Mouse (Mus musculus): Measurements from ENCODE around the gene Pgs1. TPM values are rescaled to one million over a fixed set of nuclear protein-coding genes. Genes with fewer than 3 reads are reported as not detected.

Pgs1 gene
- polyA plus RNA-seq, 1 experiment from 2014 or later, result 43.8 TPM

DNA sequence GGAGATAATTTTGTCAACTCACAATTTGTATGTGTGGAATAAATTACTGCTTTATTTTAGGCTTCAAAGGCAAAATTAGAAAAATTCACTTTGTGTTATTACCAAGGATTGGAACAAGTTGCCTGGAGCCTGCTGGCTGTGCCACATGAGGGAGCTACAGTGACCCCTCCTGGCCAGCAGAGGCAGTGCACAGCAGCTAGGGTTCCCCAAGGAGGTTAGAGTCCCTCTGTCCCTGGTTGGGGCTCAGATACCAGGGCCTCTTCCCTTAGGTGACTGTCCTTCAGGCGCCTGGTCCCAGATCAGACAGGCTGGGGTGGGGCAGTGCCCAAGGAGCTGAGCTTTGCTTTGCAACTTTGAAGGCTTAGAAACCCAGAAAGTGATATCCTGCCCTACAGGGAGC is 35.7 kb downstream of the Pgs1 start:
- Histone ChIP-seq H3K27me3 (ENCODE audit: poor library complexity, severe bottlenecking) (no peaks in the 10 kb centered on the region), H3K4me1 (peaks cover 18% of the 10 kb centered on the region), H3K9me3 (peaks cover 7% of the 10 kb centered on the region; the same call in 1 of the 2 replicates), H3K36me3 (replicated peaks) (peaks cover 96% of the 10 kb centered on the region), H3K4me3 (no peak overlapping the region), H3K27ac (no peak overlapping the region)
- WGBS, result 33% methylated on average over 1 of the region's 1 CpGs
- peak; percentile 61 for DNase-seq (ENCODE audit: extremely low spot score, low spot score)

DNA sequence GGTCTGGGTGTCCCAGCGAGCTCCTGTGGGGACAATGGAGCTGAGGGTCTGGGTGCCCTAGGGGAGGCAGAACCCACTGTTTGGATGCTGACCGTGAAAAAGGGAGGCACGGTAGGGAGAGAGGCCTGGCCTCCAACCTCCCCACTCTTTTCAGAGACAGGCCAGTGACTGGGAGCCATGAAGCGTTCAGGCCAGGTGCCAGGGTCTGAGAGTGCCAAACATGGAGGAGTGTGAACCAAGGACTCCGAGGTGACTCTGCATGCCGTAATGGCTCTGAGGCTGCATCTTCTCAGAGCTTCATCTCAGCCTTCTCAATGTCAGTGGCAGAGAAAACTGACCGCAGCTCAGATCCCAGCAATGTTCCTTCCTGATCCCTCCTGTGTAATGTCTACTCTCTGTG is 37.4 kb downstream of the Pgs1 start:
- Histone ChIP-seq H3K27me3 (ENCODE audit: poor library complexity, severe bottlenecking) (no peaks in the 10 kb centered on the region), H3K36me3 (replicated peaks) (peaks cover 93% of the 10 kb centered on the region), H3K4me3 (no peak overlapping the region), H3K9me3 (no peaks in the 10 kb centered on the region), H3K27ac (no peak overlapping the region), H3K4me1 (peaks cover 18% of the 10 kb centered on the region)
- WGBS, result 97% methylated on average over 7 of the region's 7 CpGs
- no peak for DNase-seq (ENCODE audit: extremely low spot score, low spot score)

DNA sequence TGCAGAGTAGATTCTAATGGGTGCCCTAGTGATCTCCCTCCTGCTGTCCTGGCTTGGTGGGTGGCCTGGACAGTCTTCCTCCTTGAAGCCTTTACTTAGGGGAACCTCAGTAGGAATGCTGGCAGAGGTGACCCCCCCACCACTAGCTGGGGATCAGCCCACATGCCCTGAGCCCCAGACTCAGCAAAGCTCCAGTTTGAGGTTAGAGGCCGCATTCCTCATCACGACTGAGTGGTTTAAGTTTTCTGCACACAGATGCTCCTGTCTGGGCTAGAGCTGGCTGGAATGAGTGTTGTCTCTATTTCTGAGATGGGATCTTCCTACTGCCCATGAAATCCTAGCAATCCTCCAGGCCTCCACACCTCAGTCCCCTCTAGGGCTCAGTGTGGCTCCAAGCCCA is 38.0 kb downstream of the Pgs1 start:
- H3K27me3 ChIP-seq (ENCODE audit: poor library complexity, severe bottlenecking), result no peaks in the 10 kb centered on the region
- H3K4me3 ChIP-seq, result no peak overlapping the region
- peaks cover 18% of the 10 kb centered on the region for H3K4me1 ChIP-seq
- no peak for DNase-seq (ENCODE audit: extremely low spot score, low spot score)
- peaks cover 88% of the 10 kb centered on the region for H3K36me3 ChIP-seq (replicated peaks)
- H3K9me3 ChIP-seq, result no peaks in the 10 kb centered on the region
- peak overlapping the region; percentile 30; the same call in 1 of the 2 replicates for H3K27ac ChIP-seq
- WGBS, result 73% methylated on average over 2 of the region's 2 CpGs

DNA sequence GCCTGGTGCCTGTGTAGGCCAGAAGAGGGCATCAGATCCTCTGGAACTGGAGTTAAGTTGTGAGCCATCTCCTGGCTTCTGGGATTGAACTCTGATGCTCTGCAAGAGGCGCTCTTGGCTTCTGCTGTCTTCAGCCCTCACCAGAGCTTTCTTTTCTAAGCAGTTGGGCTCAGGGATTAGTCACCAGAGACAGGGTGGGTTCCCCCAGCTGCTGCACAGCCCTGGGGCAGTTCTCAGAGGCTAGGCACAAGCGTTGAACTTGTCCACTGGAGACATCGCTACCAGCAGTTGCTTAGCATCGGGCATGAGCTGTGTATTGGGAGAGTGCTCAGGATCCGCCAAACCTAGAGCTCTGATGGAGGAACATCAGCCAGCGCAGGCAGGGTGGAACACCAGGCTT is 43.1 kb downstream of the Pgs1 start:
- WGBS, result 97% methylated on average over 6 of the region's 6 CpGs
- peaks cover 11% of the 10 kb centered on the region; the same call in 1 of the 2 replicates for H3K9me3 ChIP-seq
- peaks cover 68% of the 10 kb centered on the region for H3K36me3 ChIP-seq (replicated peaks)
- H3K27me3 ChIP-seq (ENCODE audit: poor library complexity, severe bottlenecking), result no peaks in the 10 kb centered on the region
- no peak overlapping the region for H3K4me3 ChIP-seq
- DNase-seq (ENCODE audit: extremely low spot score, low spot score), result no peak
- H3K27ac ChIP-seq, result no peak overlapping the region
- H3K4me1 ChIP-seq, result peaks cover 3% of the 10 kb centered on the region; the same call in 1 of the 2 replicates

DNA sequence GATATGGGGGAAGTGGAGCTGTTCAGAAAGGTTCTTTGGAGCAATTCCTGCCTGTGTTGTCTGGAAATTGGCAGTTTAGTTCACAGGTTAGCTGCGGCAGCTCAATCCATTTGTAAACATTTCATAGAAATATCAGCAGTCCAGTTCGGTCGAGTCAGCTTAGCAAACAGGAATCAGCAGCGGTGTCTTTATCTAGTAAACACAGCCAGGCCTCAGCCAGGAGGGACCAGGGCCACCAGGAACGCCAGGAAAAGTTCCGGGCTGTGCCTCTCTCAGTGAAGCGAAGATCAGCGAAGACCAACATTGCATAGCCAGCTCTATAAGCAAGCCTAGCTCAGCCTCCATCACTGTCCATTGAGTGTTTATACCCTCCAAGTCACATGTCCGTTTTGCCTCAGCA is 45.0 kb downstream of the Pgs1 start:
- 94% methylated on average over 9 of the region's 9 CpGs for WGBS
- peaks cover 11% of the 10 kb centered on the region; the same call in 1 of the 2 replicates for H3K9me3 ChIP-seq
- peaks cover 48% of the 10 kb centered on the region for H3K36me3 ChIP-seq (replicated peaks)
- no peaks in the 10 kb centered on the region for H3K27me3 ChIP-seq (ENCODE audit: poor library complexity, severe bottlenecking)
- H3K4me3 ChIP-seq, result no peak overlapping the region
- no peak overlapping the region for H3K27ac ChIP-seq
- no peaks in the 10 kb centered on the region for H3K4me1 ChIP-seq
- DNase-seq (ENCODE audit: extremely low spot score, low spot score), result no peak

DNA sequence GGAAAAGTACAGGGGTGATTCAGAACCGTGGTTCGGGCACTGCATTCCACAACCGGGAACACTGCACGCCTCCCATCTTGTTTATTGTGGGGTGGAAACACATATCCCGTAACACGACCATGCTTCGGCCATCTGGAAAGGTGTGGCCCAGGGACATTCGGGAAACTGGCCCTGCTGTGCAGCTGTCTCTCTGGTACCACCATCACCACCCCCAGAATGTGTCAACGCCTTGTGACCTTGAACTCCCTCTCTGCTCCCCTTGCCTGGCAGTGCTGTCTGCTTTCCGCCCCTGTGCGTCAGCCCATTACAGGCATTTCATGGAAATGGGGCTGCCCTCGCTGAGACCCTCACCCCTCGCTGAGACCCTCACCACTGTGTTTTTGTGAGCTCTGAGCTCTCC is 48.3 kb downstream of the Pgs1 start:
- peaks cover 29% of the 10 kb centered on the region for H3K36me3 ChIP-seq (replicated peaks)
- DNase-seq (ENCODE audit: extremely low spot score, low spot score), result no peak
- peaks cover 5% of the 10 kb centered on the region; the same call in 1 of the 2 replicates for H3K4me1 ChIP-seq
- 90% methylated on average over 13 of the region's 13 CpGs for WGBS
- no peak overlapping the region for H3K4me3 ChIP-seq
- no peaks in the 10 kb centered on the region for H3K27me3 ChIP-seq (ENCODE audit: poor library complexity, severe bottlenecking)
- no peak overlapping the region for H3K27ac ChIP-seq
- peaks cover 11% of the 10 kb centered on the region; the same call in 1 of the 2 replicates for H3K9me3 ChIP-seq

DNA sequence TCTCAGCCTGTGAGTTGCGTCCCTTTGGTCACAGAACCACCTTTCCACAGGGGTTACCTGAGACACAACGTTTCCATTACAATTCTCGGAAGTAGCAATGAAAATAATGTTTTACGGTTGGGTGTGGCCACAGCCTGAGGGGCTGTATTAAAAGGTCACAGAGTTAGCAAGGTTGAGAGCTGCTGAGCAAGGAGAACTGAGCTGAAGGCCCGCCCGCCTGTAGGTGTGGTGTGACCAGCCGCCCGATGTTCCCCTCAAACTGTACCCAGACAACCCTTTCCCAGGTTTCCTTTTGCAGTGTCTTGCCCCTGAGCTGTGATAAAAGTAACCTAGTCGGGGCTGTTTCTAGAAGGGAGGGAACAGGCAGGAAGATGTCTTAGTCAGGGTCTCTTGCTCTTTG is 49.0 kb downstream of the Pgs1 start:
- Histone ChIP-seq H3K4me1 (peaks cover 5% of the 10 kb centered on the region; the same call in 1 of the 2 replicates), H3K27me3 (ENCODE audit: poor library complexity, severe bottlenecking) (no peaks in the 10 kb centered on the region), H3K36me3 (replicated peaks) (peaks cover 26% of the 10 kb centered on the region), H3K4me3 (no peak overlapping the region), H3K27ac (no peak overlapping the region), H3K9me3 (peaks cover 11% of the 10 kb centered on the region; the same call in 1 of the 2 replicates)
- WGBS, result 88% methylated on average over 9 of the region's 9 CpGs
- DNase-seq (ENCODE audit: extremely low spot score, low spot score), result no peak

DNA sequence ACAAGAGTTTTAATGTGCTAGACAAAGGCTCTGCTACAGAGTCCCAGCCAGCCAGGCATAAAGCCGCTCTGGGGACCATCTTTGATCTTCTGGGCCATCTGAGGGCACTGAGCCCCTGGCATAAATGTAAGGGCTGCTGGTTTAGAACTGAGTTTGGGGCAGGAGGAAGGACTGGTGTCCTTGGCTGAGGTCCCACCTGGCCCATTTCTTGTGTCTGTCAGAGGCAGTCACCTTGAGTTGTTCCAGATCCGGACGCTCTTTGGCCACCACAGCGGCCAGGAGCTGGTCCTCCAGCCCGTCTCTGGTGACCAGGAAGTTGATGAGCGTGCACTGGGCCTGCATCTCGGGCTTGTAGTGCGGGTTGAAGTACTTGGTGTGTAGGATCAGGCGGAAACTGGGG is 56.7 kb downstream of the Pgs1 start:
- no peaks in the 10 kb centered on the region for H3K27me3 ChIP-seq (ENCODE audit: poor library complexity, severe bottlenecking)
- DNase-seq (ENCODE audit: extremely low spot score, low spot score), result no peak
- H3K27ac ChIP-seq, result peak overlapping the region; percentile 58
- no peaks in the 10 kb centered on the region for H3K36me3 ChIP-seq (replicated peaks)
- WGBS, result 93% methylated on average over 9 of the region's 9 CpGs
- H3K4me1 ChIP-seq, result peaks cover 16% of the 10 kb centered on the region
- H3K4me3 ChIP-seq, result no peak overlapping the region
- no peaks in the 10 kb centered on the region for H3K9me3 ChIP-seq

DNA sequence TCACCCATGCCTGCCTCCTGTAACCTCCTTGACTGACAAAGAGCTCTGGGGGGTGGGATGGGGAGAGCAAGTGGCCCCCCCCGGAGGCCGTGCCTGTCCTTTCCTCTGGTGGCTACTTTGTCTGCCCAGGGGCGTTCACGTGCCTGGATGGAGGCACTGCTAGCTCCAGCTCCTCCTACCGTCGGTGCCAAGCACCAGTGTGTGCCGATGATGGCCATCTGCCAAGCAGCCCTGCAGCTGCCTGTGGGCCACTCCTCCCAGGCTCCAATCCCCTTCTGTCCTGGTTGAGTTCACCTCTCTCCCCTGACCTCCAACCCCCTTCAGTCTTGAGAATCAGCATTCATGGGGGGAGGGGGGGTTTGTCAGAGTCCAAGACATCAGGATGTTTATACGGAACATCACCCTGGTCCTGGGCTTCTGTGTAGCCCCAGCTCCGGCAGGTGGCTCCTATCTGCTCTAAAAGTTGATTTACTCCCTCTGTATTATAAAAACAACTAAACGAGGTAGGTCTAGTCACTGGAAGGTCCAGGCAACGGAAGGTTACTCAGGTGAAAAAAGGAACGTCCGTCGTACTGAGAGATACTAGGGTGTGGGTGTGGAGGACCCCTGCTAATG is 57.3 kb downstream of the Pgs1 start:
- H3K36me3 ChIP-seq (replicated peaks), result no peaks in the 10 kb centered on the region
- H3K27ac ChIP-seq, result peak overlapping the region; percentile 58
- DNase-seq (ENCODE audit: extremely low spot score, low spot score), result no peak
- H3K27me3 ChIP-seq (ENCODE audit: poor library complexity, severe bottlenecking), result no peaks in the 10 kb centered on the region
- no peak overlapping the region for H3K4me3 ChIP-seq
- no peaks in the 10 kb centered on the region for H3K9me3 ChIP-seq
- peaks cover 16% of the 10 kb centered on the region for H3K4me1 ChIP-seq
- WGBS, result 80% methylated on average over 14 of the region's 14 CpGs

DNA sequence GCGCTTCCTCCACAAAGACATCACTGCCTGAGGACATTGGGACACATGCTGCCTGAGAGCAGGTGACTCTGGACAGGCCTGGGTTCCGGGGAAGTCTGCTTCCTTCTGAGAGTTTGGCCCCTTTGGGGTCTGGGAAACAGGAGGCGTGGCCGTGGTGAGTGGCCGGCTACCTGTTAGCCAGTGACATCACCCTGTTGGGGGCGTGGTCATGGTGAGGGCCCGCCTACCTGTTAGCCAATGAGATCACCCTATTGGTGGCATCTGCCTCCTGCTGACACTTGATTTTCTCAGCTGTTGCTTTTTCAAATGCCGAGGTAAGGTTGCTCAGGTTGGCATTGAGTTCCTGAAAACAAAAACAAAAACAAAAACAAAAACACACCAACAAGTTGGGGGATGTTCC is 63.5 kb downstream of the Pgs1 start:
- Histone ChIP-seq H3K27me3 (ENCODE audit: poor library complexity, severe bottlenecking) (no peaks in the 10 kb centered on the region), H3K27ac (no peak overlapping the region), H3K9me3 (no peaks in the 10 kb centered on the region), H3K4me3 (no peak overlapping the region), H3K36me3 (replicated peaks) (0 out of 2 replicates have a peak, but pooled peaks cover 2% of the 10 kb centered on the region), H3K4me1 (peaks cover 12% of the 10 kb centered on the region)
- 35% methylated on average over 8 of the region's 8 CpGs for WGBS
- no peak for DNase-seq (ENCODE audit: extremely low spot score, low spot score)

DNA sequence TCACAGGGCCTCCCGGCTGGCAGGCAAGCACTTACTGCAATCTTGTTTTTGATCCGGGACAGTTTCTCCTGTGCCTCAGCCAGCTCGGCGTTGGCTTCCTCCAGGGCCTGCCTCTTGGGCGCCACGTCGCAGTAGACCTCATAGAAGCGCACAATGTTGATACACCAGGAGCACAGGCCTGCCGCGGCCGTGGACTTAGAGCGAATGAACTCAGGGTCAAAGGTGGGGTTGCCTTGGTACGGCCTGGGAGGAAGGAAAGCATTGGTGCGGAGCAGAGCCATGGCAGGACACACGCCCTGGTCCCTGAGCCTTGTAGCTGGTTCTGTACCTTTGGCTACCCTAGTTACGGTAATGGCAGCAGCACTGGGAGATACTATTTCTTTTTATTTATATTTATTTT is 64.1 kb downstream of the Pgs1 start:
- Histone ChIP-seq H3K4me3 (no peak overlapping the region), H3K27ac (no peak overlapping the region), H3K27me3 (ENCODE audit: poor library complexity, severe bottlenecking) (no peaks in the 10 kb centered on the region), H3K4me1 (peaks cover 13% of the 10 kb centered on the region), H3K9me3 (no peaks in the 10 kb centered on the region), H3K36me3 (replicated peaks) (0 out of 2 replicates have a peak, but pooled peaks cover 2% of the 10 kb centered on the region)
- DNase-seq (ENCODE audit: extremely low spot score, low spot score), result no peak
- 84% methylated on average over 16 of the region's 16 CpGs for WGBS

DNA sequence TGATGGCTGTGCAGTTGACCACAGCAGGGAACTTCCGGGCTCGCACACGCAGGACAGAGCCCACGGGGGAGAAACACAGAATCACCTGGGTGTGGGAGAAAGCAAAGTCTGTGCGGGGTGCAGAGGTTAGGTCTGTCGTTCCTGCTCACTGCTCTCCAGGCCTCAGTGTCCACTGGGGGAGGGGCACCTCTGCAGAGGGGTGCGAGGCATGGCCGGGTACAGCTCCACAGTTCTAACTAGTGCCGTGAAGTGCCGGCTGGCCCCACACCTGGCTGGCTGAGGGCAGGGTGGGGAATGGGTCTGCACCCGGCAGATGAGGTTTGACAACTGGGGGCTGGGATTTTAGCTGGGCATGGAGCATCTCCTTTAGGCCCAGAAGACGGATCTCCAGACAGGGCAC is 72.3 kb downstream of the Pgs1 start:
- H3K4me3 ChIP-seq, result no peak overlapping the region
- no peak for DNase-seq (ENCODE audit: extremely low spot score, low spot score)
- H3K4me1 ChIP-seq, result peaks cover 29% of the 10 kb centered on the region
- no peaks in the 10 kb centered on the region for H3K27me3 ChIP-seq (ENCODE audit: poor library complexity, severe bottlenecking)
- H3K36me3 ChIP-seq (replicated peaks), result no peaks in the 10 kb centered on the region
- H3K27ac ChIP-seq, result peak overlapping the region; percentile 9; the same call in 1 of the 2 replicates
- WGBS, result 85% methylated on average over 12 of the region's 12 CpGs
- no peaks in the 10 kb centered on the region for H3K9me3 ChIP-seq

DNA sequence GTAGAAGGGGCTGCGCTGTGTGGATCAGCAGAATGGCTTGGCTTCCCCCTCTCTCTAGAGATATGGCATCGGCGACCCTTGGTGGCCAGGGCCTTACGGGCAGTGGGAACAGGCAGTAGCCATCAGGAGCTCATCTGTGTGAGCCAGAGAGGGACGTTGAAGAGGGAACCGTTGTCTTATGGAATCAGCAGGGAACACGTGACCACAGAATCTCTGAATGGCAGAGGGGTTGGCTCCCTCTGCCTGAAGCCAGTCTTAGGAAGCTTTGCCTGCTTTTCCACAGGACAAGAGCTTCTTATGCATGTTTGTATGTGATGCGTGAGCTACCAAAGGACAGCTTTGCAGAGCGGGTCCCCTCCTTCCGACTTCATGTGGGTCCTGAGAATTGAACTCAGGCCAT is 72.8 kb downstream of the Pgs1 start:
- Histone ChIP-seq H3K36me3 (replicated peaks) (no peaks in the 10 kb centered on the region), H3K4me1 (peaks cover 34% of the 10 kb centered on the region), H3K4me3 (no peak overlapping the region), H3K27me3 (ENCODE audit: poor library complexity, severe bottlenecking) (no peaks in the 10 kb centered on the region), H3K9me3 (no peaks in the 10 kb centered on the region), H3K27ac (peak overlapping the region; percentile 9; the same call in 1 of the 2 replicates)
- no peak for DNase-seq (ENCODE audit: extremely low spot score, low spot score)
- 71% methylated on average over 10 of the region's 10 CpGs for WGBS
